Mouse (Mus musculus) liver, adult 2 months (tissue): ENCODE data around the gene Tmem247.

Source experiments
- CTCF ChIP-seq: fragments of 200-500 bp; IDR thresholded peaks from 2 replicates; pipeline ENCODE4 v1.5.1; 2011; ENCODE audit warnings: low read depth, low read length, control low read depth
- POLR2A ChIP-seq: fragments of 200-500 bp; IDR thresholded peaks from 2 replicates; pipeline ENCODE4 v1.6.1; 2011; ENCODE audit warnings: low read length, control low read depth; ENCODE audit not compliant: insufficient read depth; ENCODE audit errors: extremely low read depth

- TF ChIP-seq CTCF (0 out of 2 replicates have a peak, but pooled peaks have one; percentile 39), POLR2A (no peak)
These were observed 7.2 kb upstream of the Tmem247 start for GRCm38 (mm10) chr17:86909733-86910495.
